9 mouse cellular contexts compared by ENCODE assay signal in genomic region chr10:61784414-61784813, GRCm38 (mm10). TPM values are rescaled to one million over a fixed set of nuclear protein-coding genes. Genes with fewer than 3 reads are reported as not detected.
DNase-seq lines count a peak whose midpoint lies in the region; ATAC-seq lines count a peak whose summit lies in the region.
"Had no signal": no experiment of that assay in that cellular context is flagged by ENCODE, and none has a peak within 500 bp of the region (broad histone marks: within the 10 kb centered on the region; RNA-seq: fewer than 3 reads in every experiment).

No protein-coding gene starts in this region.

- H3K9ac ChIP-seq in heart, embryonic 13.5 days = peak overlapping the region; percentile 97

- H3K27ac ChIP-seq in heart, embryonic 13.5 days (replicated peaks) = peak overlapping the region; percentile 88; the same call in 1 of the 2 replicates
- H3K27ac ChIP-seq in hindbrain, embryonic 10.5 days = peak overlapping the region; percentile 100
- H3K27ac ChIP-seq in midbrain, embryonic 10.5 days (replicated peaks) = peak overlapping the region; percentile 100

- 32% methylated on average over 10 of the region's 10 CpGs for WGBS in heart, embryonic 13.5 days
- WGBS in hindbrain, embryonic 10.5 days = 16% methylated on average over 10 of the region's 10 CpGs
- WGBS in midbrain, embryonic 10.5 days = 19% methylated on average over 10 of the region's 10 CpGs

- intact Hi-C loops in gastrocnemius, postnatal 36 days (cut with DNase I) = no loop called here

- peak overlapping the region; percentile 91 for H3K4me3 ChIP-seq in heart, embryonic 13.5 days
- H3K4me3 ChIP-seq in hindbrain, embryonic 10.5 days = peak overlapping the region; percentile 99
- H3K4me3 ChIP-seq in midbrain, embryonic 10.5 days = peak overlapping the region; percentile 98

- no peak for ATAC-seq in heart, embryonic 13.5 days (ENCODE audit: extremely low read depth, insufficient number of reproducible peaks, low FRiP score, low TSS enrichment)

- H3K9me3 ChIP-seq in heart, embryonic 13.5 days = no peaks in the 10 kb centered on the region
- no peaks in the 10 kb centered on the region for H3K9me3 ChIP-seq in hindbrain, embryonic 10.5 days
- H3K9me3 ChIP-seq in midbrain, embryonic 10.5 days (replicated peaks) = no peaks in the 10 kb centered on the region

- DNase-seq in heart, postnatal 4 days = no peak
- peak; percentile 58 for DNase-seq in embryo, embryonic 11 days
- no peak for DNase-seq in hindbrain, embryonic 10.5 days (ENCODE audit: low spot score)
- DNase-seq in midbrain, embryonic 10.5 days (ENCODE audit: low spot score) = no peak
- DNase-seq in thymus, postnatal 4 days = no peak
- no peak for DNase-seq in gastrocnemius, postnatal 36 days
- no peak for DNase-seq in spleen, postnatal 4 days (ENCODE audit: low spot score in 2 of 2)

- no peaks in the 10 kb centered on the region for H3K27me3 ChIP-seq in heart, embryonic 13.5 days (replicated peaks)
- 0 out of 2 replicates have a peak, but pooled peaks cover 3% of the 10 kb centered on the region for H3K27me3 ChIP-seq in hindbrain, embryonic 10.5 days (ENCODE audit: insufficient read depth, poor library complexity, severe bottlenecking)
- no peaks in the 10 kb centered on the region for H3K27me3 ChIP-seq in midbrain, embryonic 10.5 days (ENCODE audit: low read depth, poor library complexity, severe bottlenecking)

- H3K36me3 ChIP-seq in heart, embryonic 13.5 days = no peaks in the 10 kb centered on the region
- peaks cover 14% of the 10 kb centered on the region for H3K36me3 ChIP-seq in hindbrain, embryonic 10.5 days
- H3K36me3 ChIP-seq in midbrain, embryonic 10.5 days = peaks cover 14% of the 10 kb centered on the region

- H3K4me1 ChIP-seq in heart, embryonic 13.5 days = peaks cover 16% of the 10 kb centered on the region
- H3K4me1 ChIP-seq in hindbrain, embryonic 10.5 days (replicated peaks) = peaks cover 40% of the 10 kb centered on the region
- peaks cover 36% of the 10 kb centered on the region for H3K4me1 ChIP-seq in midbrain, embryonic 10.5 days

- H3K4me2 ChIP-seq in heart, embryonic 13.5 days = peak overlapping the region; percentile 83

RNA-seq across cellular contexts. Expression of gene H2afy2, which starts 0.5 kb away (rescaled TPM):
- polyA plus RNA-seq in heart, embryonic 13.5 days (2015; fragmentation: Nextera tagmentation; extraction: Ambion mirVana) = 57.3 and 65.3 TPM in 2 replicates
- 10 to 100 TPM; 22.8 to 24.4 TPM for total RNA-seq in heart, postnatal 4 days (2021)
- 297 and 325 TPM in 2 replicates for polyA plus RNA-seq in hindbrain, embryonic 10.5 days (2016; fragmentation: Nextera tagmentation; extraction: Ambion mirVana)
- polyA plus RNA-seq in midbrain, embryonic 10.5 days (2016; fragmentation: Nextera tagmentation; extraction: Ambion mirVana) = 309 and 330 TPM in 2 replicates
- total RNA-seq in gastrocnemius, postnatal 36 days (2021) = 1 to 10 TPM in 1 of 2 experiments, under 1 TPM in 1; 0.52 to 1.0 TPM
- total RNA-seq: MEL had no signal
